Mouse (Mus musculus): ENCODE measurements around the gene Pop5. TPM values are rescaled to one million over a fixed set of nuclear protein-coding genes. Genes with fewer than 3 reads are reported as not detected.

Pop5 gene
- 121 TPM for polyA plus RNA-seq (2017; shearing (Covaris generic))

GRCm38 (mm10) chr5:115235786-115236263 is at the start of gene Pop5:
TSS of gene Pop5 (plus strand) at chr5:115235836.

GRCm38 (mm10) chr5:115193669-115194625 is 41.7 kb upstream of the Pop5 start, which contains the start of gene Cabp1:
TSS of gene Cabp1 (minus strand) at chr5:115194381.

GRCm38 (mm10) chr5:115272812-115273548 is 37.3 kb downstream of the Pop5 start, which contains the start of gene Rnf10:
TSS of gene Rnf10 (minus strand) at chr5:115272898.

GRCm38 (mm10) chr5:115279226-115280049 is 43.8 kb downstream of the Pop5 start, which contains the start of gene Coq5:
TSS of gene Coq5 (plus strand) at chr5:115279666.

Other genes starting within 250 kb of the Pop5 start
- 3.0 TPM for gene Sppl3, start 224.7 kb upstream of the Pop5 start, polyA plus RNA-seq (2017; shearing (Covaris generic))
- gene Gm10401, start 137.5 kb upstream of the Pop5 start, polyA plus RNA-seq (2017; shearing (Covaris generic)), result 2.6 TPM
- gene Acads, start 116.5 kb upstream of the Pop5 start, polyA plus RNA-seq (2017; shearing (Covaris generic)), result 41.4 TPM
- gene Unc119b, start 100.9 kb upstream of the Pop5 start, polyA plus RNA-seq (2017; shearing (Covaris generic)), result 56.8 TPM
- 67.1 TPM for gene Mlec, start 77.7 kb upstream of the Pop5 start, polyA plus RNA-seq (2017; shearing (Covaris generic))
- not detected for gene Cabp1, start 41.5 kb upstream of the Pop5 start, polyA plus RNA-seq (2017; shearing (Covaris generic))
- 30.9 TPM for gene Rnf10, start 37.1 kb downstream of the Pop5 start, polyA plus RNA-seq (2017; shearing (Covaris generic))
- gene Coq5, start 43.8 kb downstream of the Pop5 start, polyA plus RNA-seq (2017; shearing (Covaris generic)), result 52.8 TPM
- gene Dynll1, start 65.2 kb downstream of the Pop5 start, polyA plus RNA-seq (2017; shearing (Covaris generic)), result 588 TPM
- gene Srsf9, start 91.3 kb downstream of the Pop5 start, polyA plus RNA-seq (2017; shearing (Covaris generic)), result 13.5 TPM
- gene Gatc, start 105.3 kb downstream of the Pop5 start, polyA plus RNA-seq (2017; shearing (Covaris generic)), result 22.3 TPM
- gene Triap1, start 105.4 kb downstream of the Pop5 start, polyA plus RNA-seq (2017; shearing (Covaris generic)), result 57.2 TPM
- 499 TPM for gene Cox6a1, start 113.1 kb downstream of the Pop5 start, polyA plus RNA-seq (2017; shearing (Covaris generic))
- not detected for gene Msi1, start 193.8 kb downstream of the Pop5 start, polyA plus RNA-seq (2017; shearing (Covaris generic))
- not detected for gene Pla2g1b, start 230.4 kb downstream of the Pop5 start, polyA plus RNA-seq (2017; shearing (Covaris generic))
- gene Sirt4, start 248.9 kb downstream of the Pop5 start, polyA plus RNA-seq (2017; shearing (Covaris generic)), result 21.1 TPM

Measured in inflammation-experienced regulatory T-cells, adult 16 weeks (primary cell).